Mouse (Mus musculus) cerebellum, adult 2 months (tissue): ENCODE data around the gene Atg2a.

ENCODE experiments used
- CTCF ChIP-seq: fragments of 200-500 bp; IDR thresholded peaks from 2 replicates; pipeline ENCODE4 v1.5.1; 2011; ENCODE audit warnings: low read depth, mild to moderate bottlenecking, control low read depth, low read length, moderate library complexity, borderline replicate concordance; ENCODE audit not compliant: insufficient read depth
- POLR2A ChIP-seq: fragments of 200-500 bp; IDR thresholded peaks from 2 replicates; pipeline ENCODE4 v1.6.1; 2011; ENCODE audit warnings: low read length, control low read depth, borderline replicate concordance; ENCODE audit not compliant: insufficient read depth

DNA sequence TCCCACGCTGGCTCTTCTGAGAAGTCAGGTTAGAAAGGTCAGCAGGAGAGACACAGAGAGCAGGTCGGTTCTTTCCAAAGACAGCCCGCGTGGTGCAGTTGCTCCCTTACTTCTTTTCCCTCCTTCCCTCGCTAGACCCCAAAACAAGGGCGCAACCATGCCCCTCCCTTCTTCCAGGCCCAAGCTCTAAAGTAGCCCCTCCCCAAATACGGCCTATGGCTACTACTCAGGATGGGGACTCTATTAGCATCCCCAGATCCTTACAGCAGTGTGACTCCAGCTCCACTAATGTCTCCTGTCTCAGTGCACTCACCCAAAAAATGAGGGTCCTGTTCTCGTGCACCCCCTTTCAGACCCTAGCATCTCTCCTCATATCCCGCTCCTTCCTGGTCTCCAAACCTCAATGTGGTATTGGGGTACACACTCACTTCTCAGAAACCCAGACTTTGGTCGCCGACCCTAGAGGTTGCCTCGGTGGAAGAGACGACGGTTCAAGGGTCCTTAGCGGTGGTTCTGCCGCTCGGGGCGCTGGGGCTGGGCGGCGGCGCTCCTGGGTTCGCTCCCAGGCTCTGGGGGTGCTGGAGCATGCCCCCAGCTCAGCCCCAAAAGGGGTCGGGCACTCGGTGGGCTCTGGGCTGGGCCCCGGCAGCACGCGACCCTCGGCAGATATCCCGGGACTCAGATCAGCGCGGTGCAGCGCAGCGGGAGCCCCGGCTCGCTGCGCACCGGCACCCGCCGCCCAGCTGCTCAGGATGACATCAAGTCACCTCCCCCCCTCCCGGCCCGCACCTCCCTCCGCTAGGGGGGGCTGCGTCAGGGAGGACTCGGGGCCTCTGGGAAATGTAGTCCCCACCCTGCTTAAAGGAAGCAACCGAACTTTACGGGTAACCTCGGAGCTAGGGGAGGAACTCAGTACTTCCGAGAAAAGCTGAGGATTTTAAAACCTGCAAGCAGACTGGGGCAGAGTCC is 6.1 kb upstream of the Atg2a start, which contains the start of gene Ppp2r5b:
- TF ChIP-seq CTCF (no peak), POLR2A (peak; percentile 62; the same call in 1 of the 2 replicates)
